ENCODE assay signal across 26 mouse cellular contexts in genomic region chr17:10403186-10403585, GRCm38 (mm10).
DNase-seq lines count a peak whose midpoint lies in the region; ATAC-seq and TF ChIP-seq lines count a peak whose summit lies in the region.
"Had no signal": no experiment of that assay in that cellular context is flagged by ENCODE, and none has a peak within 500 bp of the region (broad histone marks: within the 10 kb centered on the region; RNA-seq: fewer than 3 reads in every experiment).

No protein-coding gene starts in this region.

- no peaks in the 10 kb centered on the region for H3K27me3 ChIP-seq in forebrain, embryonic 11.5 days (ENCODE audit: control insufficient read depth, insufficient read depth, low read length)
- H3K27me3 ChIP-seq in forebrain, embryonic 15.5 days: no peaks in the 10 kb centered on the region
- no peaks in the 10 kb centered on the region for H3K27me3 ChIP-seq in heart, embryonic 10.5 days (ENCODE audit: insufficient read depth, poor library complexity, severe bottlenecking)
- H3K27me3 ChIP-seq: CH12.LX; embryonic facial prominence, embryonic 12.5 days; embryonic facial prominence, embryonic 15.5 days; heart, embryonic 13.5 days; hindbrain, embryonic 15.5 days; intestine, embryonic 15.5 days; Patski had no signal

- H3K9me3 ChIP-seq in forebrain, embryonic 11.5 days (ENCODE audit: control insufficient read depth, low read length): no peaks in the 10 kb centered on the region
- H3K9me3 ChIP-seq in forebrain, embryonic 15.5 days: no peaks in the 10 kb centered on the region
- H3K9me3 ChIP-seq in heart, embryonic 10.5 days: no peaks in the 10 kb centered on the region
- H3K9me3 ChIP-seq: embryonic facial prominence, embryonic 12.5 days; embryonic facial prominence, embryonic 15.5 days; forebrain, embryonic 12.5 days; G1E; heart, embryonic 13.5 days; hindbrain, embryonic 15.5 days; intestine, embryonic 15.5 days had no signal

- H3K9ac ChIP-seq in forebrain, embryonic 11.5 days (ENCODE audit: low read length): no peak overlapping the region
- H3K9ac ChIP-seq in forebrain, embryonic 15.5 days (replicated peaks): no peak overlapping the region
- H3K9ac ChIP-seq: embryonic facial prominence, embryonic 12.5 days; embryonic facial prominence, embryonic 15.5 days; forebrain, embryonic 12.5 days; heart, embryonic 13.5 days; hindbrain, embryonic 15.5 days; intestine, embryonic 15.5 days had no signal

- peaks cover 15% of the 10 kb centered on the region; the same call in 1 of the 2 replicates for H3K4me1 ChIP-seq in forebrain, embryonic 11.5 days (replicated peaks; ENCODE audit: control insufficient read depth, insufficient read depth, low read length)
- peaks cover 32% of the 10 kb centered on the region for H3K4me1 ChIP-seq in forebrain, embryonic 15.5 days
- H3K4me1 ChIP-seq in heart, embryonic 10.5 days: peaks cover 56% of the 10 kb centered on the region
- H3K4me1 ChIP-seq: embryonic facial prominence, embryonic 15.5 days had no signal

- no peak overlapping the region for H3K27ac ChIP-seq in forebrain, embryonic 11.5 days (ENCODE audit: low read depth, low read length)
- no peak overlapping the region for H3K27ac ChIP-seq in forebrain, embryonic 15.5 days (replicated peaks)
- H3K27ac ChIP-seq in heart, embryonic 10.5 days: peak overlapping the region; percentile 56
- peak overlapping the region; percentile 73; the same call in 1 of the 2 replicates for H3K27ac ChIP-seq in left cerebral cortex, adult 2 months
- H3K27ac ChIP-seq: embryonic facial prominence, embryonic 12.5 days; embryonic facial prominence, embryonic 15.5 days; forebrain, embryonic 12.5 days; heart, embryonic 13.5 days; intestine, embryonic 15.5 days had no signal

- intact Hi-C loops in left cerebral cortex, adult 2 months (cut with DNase I): loop anchor here (2.0 to 10.0 kb wide), 3 partner anchors 90 to 1366 kb away; no protein-coding TSS in a partner anchor
- intact Hi-C loops in left cerebral cortex, postnatal 14 days (cut with DNase I): no loop called here

- TF ChIP-seq CTCF in left cerebral cortex, adult 2 months (IDR thresholded peaks at IDR 0.05): no peak

- H3K36me3 ChIP-seq in forebrain, embryonic 11.5 days (ENCODE audit: control insufficient read depth, insufficient read depth, low read length): no peaks in the 10 kb centered on the region
- no peaks in the 10 kb centered on the region for H3K36me3 ChIP-seq in forebrain, embryonic 15.5 days
- no peaks in the 10 kb centered on the region for H3K36me3 ChIP-seq in heart, embryonic 10.5 days
- H3K36me3 ChIP-seq: embryonic facial prominence, embryonic 12.5 days; embryonic facial prominence, embryonic 15.5 days; forebrain, embryonic 12.5 days; G1E; heart, embryonic 13.5 days; hindbrain, embryonic 15.5 days; intestine, embryonic 15.5 days had no signal

- WGBS in forebrain, embryonic 11.5 days: 92% methylated on average over 11 of the region's 11 CpGs
- 90% methylated on average over 11 of the region's 11 CpGs for WGBS in forebrain, embryonic 15.5 days
- WGBS in heart, embryonic 10.5 days: 91% methylated on average over 11 of the region's 11 CpGs

- peak; percentile 47 for DNase-seq in forebrain, embryonic 11.5 days (ENCODE audit: low spot score)
- DNase-seq in heart, embryonic 10.5 days (ENCODE audit: low spot score): no peak
- DNase-seq in heart, adult 18-20 months: no peak
- no peak for DNase-seq in left cerebral cortex, adult 2 months (ENCODE audit: extremely low spot score in 1 of 2, low spot score in 2 of 2)
- no peak for DNase-seq in left cerebral cortex, postnatal 14 days (ENCODE audit: low spot score in 2 of 2)
- no peak for DNase-seq in cerebellum, postnatal 36 days
- DNase-seq: adrenal gland, postnatal 25 days; B cell, adult 2 months; cerebellum, adult 11-12 months; cerebellum, adult 8-10 months; cerebellum, postnatal 10 days; gastrocnemius, postnatal 14 days; heart, postnatal 14 days; heart, postnatal 4 days; kidney, adult 11 months had no signal

- H3K4me3 ChIP-seq in forebrain, embryonic 11.5 days (ENCODE audit: low read depth, low read length): no peak overlapping the region
- H3K4me3 ChIP-seq in forebrain, embryonic 15.5 days: no peak overlapping the region
- H3K4me3 ChIP-seq in heart, embryonic 10.5 days: no peak overlapping the region
- H3K4me3 ChIP-seq in left cerebral cortex, adult 2 months: no peak overlapping the region
- H3K4me3 ChIP-seq: embryonic facial prominence, embryonic 12.5 days; embryonic facial prominence, embryonic 15.5 days; forebrain, embryonic 12.5 days; heart, embryonic 13.5 days; hindbrain, embryonic 15.5 days; intestine, embryonic 15.5 days had no signal

- H3K4me2 ChIP-seq in forebrain, embryonic 11.5 days (ENCODE audit: low read depth, low read length, severe bottlenecking): no peak overlapping the region
- no peak overlapping the region for H3K4me2 ChIP-seq in forebrain, embryonic 15.5 days (replicated peaks)
- H3K4me2 ChIP-seq: embryonic facial prominence, embryonic 12.5 days; embryonic facial prominence, embryonic 15.5 days; forebrain, embryonic 12.5 days; heart, embryonic 13.5 days; hindbrain, embryonic 15.5 days; intestine, embryonic 15.5 days had no signal

- ATAC-seq in forebrain, embryonic 11.5 days (replicated peaks; ENCODE audit: low FRiP score): no peak
- no peak for ATAC-seq in forebrain, embryonic 15.5 days (replicated peaks)
- ATAC-seq: forebrain, embryonic 16.5 days; intestine, embryonic 15.5 days; Patski had no signal

Comparison
In these comparisons a context has a peak if more than half of its experiments do, and no peak if none do; other contexts are left out.
1. H3K27ac ChIP-seq: peak in heart, embryonic 10.5 days (single experiment) and left cerebral cortex, adult 2 months (single experiment); none in forebrain, embryonic 11.5 days (single experiment) and forebrain, embryonic 15.5 days (single experiment).